Mouse (Mus musculus): ENCODE results near the gene Trappc11. TPM values are rescaled to one million over a fixed set of nuclear protein-coding genes. Genes with fewer than 3 reads are reported as not detected.
"Not testable (repeated sequence)": the region's sequence is repeated elsewhere in the genome, so short reads cannot be mapped to it uniquely, and the experiment has no call there.

The Trappc11 gene
- polyA plus RNA-seq, 1 experiment, result 10.8 TPM

- TF ChIP-seq MAX (IDR thresholded peaks at IDR 0.05) (no peak), MYOG (IDR thresholded peaks at IDR 0.05; ENCODE audit: control insufficient read depth, extremely low read depth, insufficient read length) (no peak), FOSL1 (IDR thresholded peaks at IDR 0.05; ENCODE audit: insufficient read depth, low read length, poor library complexity, severe bottlenecking) (no peak), CEBPB (IDR thresholded peaks at IDR 0.05; ENCODE audit: low read depth) (no peak), USF1 (IDR thresholded peaks at IDR 0.05; ENCODE audit: low read depth) (no peak), MYOD1 (IDR thresholded peaks at IDR 0.05; ENCODE audit: control insufficient read depth, insufficient read length, low read depth) (no peak), CTCF (IDR thresholded peaks at IDR 0.05; ENCODE audit: control insufficient read depth, insufficient read depth, insufficient read length) (no peak)
Observed at GRCm38 (mm10) chr8:47482354-47483071, 50.8 kb downstream of the Trappc11 start.

GRCm38 (mm10) chr8:47480039-47480438 lies 53.2 kb downstream of the Trappc11 start:
- Histone ChIP-seq H3K79me3 (ENCODE audit: low read depth) (no peaks in the 10 kb centered on the region), H3K27me3 (ENCODE audit: control insufficient read depth, insufficient read depth, insufficient read length) (no peaks in the 10 kb centered on the region), H3ac (ENCODE audit: control insufficient read depth, insufficient read length, low read depth) (no peak overlapping the region), H3K4me3 (ENCODE audit: insufficient read depth, poor library complexity, severe bottlenecking) (no peak overlapping the region), H3K79me2 (ENCODE audit: control insufficient read depth, insufficient read depth) (no peaks in the 10 kb centered on the region), H3K36me3 (ENCODE audit: control insufficient read depth, insufficient read depth) (no peaks in the 10 kb centered on the region)
- TF ChIP-seq MAX (IDR thresholded peaks at IDR 0.05) (no peak), MYOD1 (IDR thresholded peaks at IDR 0.05; ENCODE audit: control insufficient read depth, insufficient read length, low read depth) (no peak), CTCF (IDR thresholded peaks at IDR 0.05; ENCODE audit: control insufficient read depth, insufficient read depth, insufficient read length) (no peak), CEBPB (IDR thresholded peaks at IDR 0.05; ENCODE audit: low read depth) (no peak), USF1 (IDR thresholded peaks at IDR 0.05; ENCODE audit: low read depth) (no peak), FOSL1 (IDR thresholded peaks at IDR 0.05; ENCODE audit: insufficient read depth, low read length, poor library complexity, severe bottlenecking) (no peak), MYOG (IDR thresholded peaks at IDR 0.05; ENCODE audit: control insufficient read depth, extremely low read depth, insufficient read length) (no peak)

More at GRCm38 (mm10) chr8:47482354-47483071, 50.8 kb downstream of the Trappc11 start:
- Histone ChIP-seq H3K79me3 (ENCODE audit: low read depth) (no peaks in the 10 kb centered on the region), H3K27me3 (ENCODE audit: control insufficient read depth, insufficient read depth, insufficient read length) (no peaks in the 10 kb centered on the region), H3K4me3 (ENCODE audit: insufficient read depth, poor library complexity, severe bottlenecking) (no peak overlapping the region), H3K79me2 (ENCODE audit: control insufficient read depth, insufficient read depth) (no peaks in the 10 kb centered on the region), H3ac (ENCODE audit: control insufficient read depth, insufficient read length, low read depth) (no peak overlapping the region), H3K36me3 (ENCODE audit: control insufficient read depth, insufficient read depth) (no peaks in the 10 kb centered on the region)

- H3K27me3 ChIP-seq (ENCODE audit: control insufficient read depth, insufficient read depth, insufficient read length), result no peaks in the 10 kb centered on the region
- no peak overlapping the region for H3ac ChIP-seq (ENCODE audit: control insufficient read depth, insufficient read length, low read depth)
- no peaks in the 10 kb centered on the region for H3K79me2 ChIP-seq (ENCODE audit: control insufficient read depth, insufficient read depth)
- TF ChIP-seq CEBPB (IDR thresholded peaks at IDR 0.05; ENCODE audit: low read depth), result no peak
- no peak for TF ChIP-seq CTCF (IDR thresholded peaks at IDR 0.05; ENCODE audit: control insufficient read depth, insufficient read depth, insufficient read length)
- no peak for TF ChIP-seq FOSL1 (IDR thresholded peaks at IDR 0.05; ENCODE audit: insufficient read depth, low read length, poor library complexity, severe bottlenecking)
- no peak for TF ChIP-seq MAX (IDR thresholded peaks at IDR 0.05)
- no peak for TF ChIP-seq MYOD1 (IDR thresholded peaks at IDR 0.05; ENCODE audit: control insufficient read depth, insufficient read length, low read depth)
- no peak for TF ChIP-seq USF1 (IDR thresholded peaks at IDR 0.05; ENCODE audit: low read depth)
- TF ChIP-seq MYOG (IDR thresholded peaks at IDR 0.05; ENCODE audit: control insufficient read depth, extremely low read depth, insufficient read length), result no peak
- H3K79me3 ChIP-seq (ENCODE audit: low read depth), result no peaks in the 10 kb centered on the region
- no peak overlapping the region for H3K4me3 ChIP-seq (ENCODE audit: insufficient read depth, poor library complexity, severe bottlenecking)
- H3K36me3 ChIP-seq (ENCODE audit: control insufficient read depth, insufficient read depth), result no peaks in the 10 kb centered on the region
Observed at GRCm38 (mm10) chr8:47461650-47462049, 71.6 kb downstream of the Trappc11 start.

GRCm38 (mm10) chr8:47459216-47459749 lies 74.0 kb downstream of the Trappc11 start:
- Histone ChIP-seq H3K36me3 (ENCODE audit: control insufficient read depth, insufficient read depth) (no peaks in the 10 kb centered on the region), H3K79me2 (ENCODE audit: control insufficient read depth, insufficient read depth) (no peaks in the 10 kb centered on the region), H3K79me3 (ENCODE audit: low read depth) (no peaks in the 10 kb centered on the region), H3ac (ENCODE audit: control insufficient read depth, insufficient read length, low read depth) (no peak overlapping the region), H3K4me3 (ENCODE audit: insufficient read depth, poor library complexity, severe bottlenecking) (no peak overlapping the region), H3K27me3 (ENCODE audit: control insufficient read depth, insufficient read depth, insufficient read length) (no peaks in the 10 kb centered on the region)
- no peak for TF ChIP-seq FOSL1 (IDR thresholded peaks at IDR 0.05; ENCODE audit: insufficient read depth, low read length, poor library complexity, severe bottlenecking)
- TF ChIP-seq MAX (IDR thresholded peaks at IDR 0.05), result no peak
- no peak for TF ChIP-seq CTCF (IDR thresholded peaks at IDR 0.05; ENCODE audit: control insufficient read depth, insufficient read depth, insufficient read length)
- TF ChIP-seq MYOG (IDR thresholded peaks at IDR 0.05; ENCODE audit: control insufficient read depth, extremely low read depth, insufficient read length), result no peak
- TF ChIP-seq MYOD1 (IDR thresholded peaks at IDR 0.05; ENCODE audit: control insufficient read depth, insufficient read length, low read depth), result no peak
- no peak for TF ChIP-seq USF1 (IDR thresholded peaks at IDR 0.05; ENCODE audit: low read depth)
- TF ChIP-seq CEBPB (IDR thresholded peaks at IDR 0.05; ENCODE audit: low read depth), result no peak

- Histone ChIP-seq H3K4me3 (ENCODE audit: insufficient read depth, poor library complexity, severe bottlenecking) (no peak overlapping the region), H3K36me3 (ENCODE audit: control insufficient read depth, insufficient read depth) (no peaks in the 10 kb centered on the region), H3ac (ENCODE audit: control insufficient read depth, insufficient read length, low read depth) (no peak overlapping the region), H3K79me3 (ENCODE audit: low read depth) (no peaks in the 10 kb centered on the region), H3K27me3 (ENCODE audit: control insufficient read depth, insufficient read depth, insufficient read length) (no peaks in the 10 kb centered on the region), H3K79me2 (ENCODE audit: control insufficient read depth, insufficient read depth) (no peaks in the 10 kb centered on the region)
- no peak for TF ChIP-seq MAX (IDR thresholded peaks at IDR 0.05)
- TF ChIP-seq USF1 (IDR thresholded peaks at IDR 0.05; ENCODE audit: low read depth), result no peak
Observed at GRCm38 (mm10) chr8:47458591-47458990, 74.7 kb downstream of the Trappc11 start.

GRCm38 (mm10) chr8:47449211-47449610 lies 84.1 kb downstream of the Trappc11 start:
- H3K79me2 ChIP-seq (ENCODE audit: control insufficient read depth, insufficient read depth); H3K36me3 ChIP-seq (ENCODE audit: control insufficient read depth, insufficient read depth); H3K27me3 ChIP-seq (ENCODE audit: control insufficient read depth, insufficient read depth, insufficient read length); H3K4me3 ChIP-seq (ENCODE audit: insufficient read depth, poor library complexity, severe bottlenecking); H3ac ChIP-seq (ENCODE audit: control insufficient read depth, insufficient read length, low read depth); H3K79me3 ChIP-seq (ENCODE audit: low read depth): not testable (repeated sequence)
